Mouse (Mus musculus) induced T-regulatory cell, adult 2 months (primary cell): ENCODE measurements around the gene Rbm24.

ENCODE experiments used
- DNase-seq: peaks from one replicate; pipeline ENCODE4 v3.0.0-alpha.2; 2012; ENCODE audit warnings: low read depth

The Rbm24 gene

DNA sequence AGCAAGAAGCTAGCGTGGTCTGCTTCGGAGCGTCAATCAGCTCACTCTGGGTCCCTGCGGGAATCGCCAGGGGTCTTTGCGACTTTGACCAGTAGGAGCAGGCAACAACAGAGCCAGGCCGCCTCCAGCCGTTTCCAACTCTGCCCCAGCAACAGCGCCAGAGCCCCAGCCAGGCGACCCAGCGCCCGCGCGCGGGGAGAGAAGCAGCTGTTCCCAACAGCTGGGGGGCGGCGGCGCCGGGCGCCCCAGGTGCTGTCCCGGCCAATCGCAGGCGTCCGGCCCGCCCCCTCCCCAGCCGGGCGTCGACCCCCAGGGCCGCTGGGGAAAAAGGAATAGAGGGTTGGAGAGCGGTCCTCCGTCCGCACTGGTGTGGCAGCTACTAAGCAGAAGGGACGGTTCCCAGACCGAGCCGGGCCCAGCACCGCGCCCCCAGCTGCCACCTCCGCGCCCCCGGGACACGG lies at the start of gene Rbm24:
Gene Rbm24 (plus strand): TSS at position 294 of the 461 bp plus-strand sequence.
- no peak for DNase-seq

DNA sequence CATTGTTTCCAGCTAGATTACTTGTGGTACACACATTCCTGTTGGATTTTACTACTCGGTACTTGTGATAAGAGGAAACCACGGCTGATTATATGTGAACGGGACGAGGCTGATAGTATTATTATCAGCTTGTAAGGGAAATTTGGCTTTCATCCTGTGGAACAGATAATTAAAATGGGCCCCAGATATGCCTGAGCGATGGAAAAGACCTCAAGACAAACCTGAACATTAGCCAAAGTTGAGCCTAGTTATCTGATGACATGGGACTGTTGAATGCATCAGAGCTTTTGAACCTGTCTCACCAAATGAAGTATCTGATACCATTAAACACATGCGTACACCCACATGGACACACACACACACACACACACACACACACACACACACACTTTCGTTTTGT lies 45.4 kb upstream of the Rbm24 start:
- DNase-seq = no peak

DNA sequence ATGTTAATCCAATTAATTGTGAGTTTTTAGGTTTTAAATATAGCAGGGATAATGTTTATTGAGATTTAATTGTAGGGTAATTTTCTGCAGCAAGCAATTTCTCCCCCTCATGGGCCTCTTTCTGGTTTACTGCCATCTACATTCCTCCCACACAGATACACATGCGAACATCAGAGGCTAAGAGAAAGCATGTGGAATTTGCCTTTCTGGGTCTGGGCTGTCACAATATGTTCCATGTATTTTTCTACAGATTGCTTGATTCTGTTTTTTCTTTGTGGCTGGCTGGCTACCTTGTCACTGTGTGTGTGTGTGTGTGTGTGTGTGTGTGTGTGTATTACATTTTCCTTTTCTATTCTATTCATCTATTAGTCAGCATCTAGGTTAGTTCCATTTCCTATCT lies 42.9 kb upstream of the Rbm24 start:
- DNase-seq = no peak

DNA sequence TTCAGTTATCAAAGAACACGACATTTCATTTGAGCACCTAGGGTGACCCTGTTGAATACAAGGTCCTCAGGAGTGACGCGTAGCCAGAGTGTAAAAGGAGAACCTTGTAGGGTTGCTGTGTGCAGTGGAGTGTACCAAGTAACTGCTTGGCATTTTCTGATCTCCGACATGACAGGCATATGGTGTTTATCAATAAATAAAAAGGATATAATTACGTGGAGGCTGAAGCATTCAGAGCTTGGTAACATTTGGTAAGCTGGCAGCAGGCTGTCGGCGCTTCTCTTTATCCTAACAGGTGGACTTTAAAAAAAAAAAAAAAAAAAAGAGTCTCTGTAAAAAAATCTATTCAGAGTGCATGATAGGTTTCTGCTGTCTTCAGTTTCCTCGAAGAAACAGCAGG lies 30.8 kb upstream of the Rbm24 start:
- no peak for DNase-seq

DNA sequence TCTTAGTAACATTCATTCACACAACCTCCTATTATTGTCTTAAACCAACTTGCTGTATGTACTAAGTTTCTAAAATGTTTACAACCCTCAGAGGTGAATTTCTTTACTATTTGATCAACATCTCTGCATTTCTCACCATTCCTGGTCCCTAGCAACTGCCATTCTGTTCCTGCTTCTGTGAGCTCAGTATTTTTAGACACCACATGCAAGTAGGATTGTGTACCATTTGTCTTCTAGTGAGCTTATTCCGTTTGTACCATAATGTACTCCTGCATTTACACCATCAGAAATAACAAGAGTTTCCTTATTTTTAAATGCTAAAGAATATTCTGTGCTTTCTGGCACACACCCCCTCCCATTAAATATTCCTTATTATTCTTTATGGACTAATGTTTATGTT lies 26.6 kb upstream of the Rbm24 start:
- DNase-seq = no peak

DNA sequence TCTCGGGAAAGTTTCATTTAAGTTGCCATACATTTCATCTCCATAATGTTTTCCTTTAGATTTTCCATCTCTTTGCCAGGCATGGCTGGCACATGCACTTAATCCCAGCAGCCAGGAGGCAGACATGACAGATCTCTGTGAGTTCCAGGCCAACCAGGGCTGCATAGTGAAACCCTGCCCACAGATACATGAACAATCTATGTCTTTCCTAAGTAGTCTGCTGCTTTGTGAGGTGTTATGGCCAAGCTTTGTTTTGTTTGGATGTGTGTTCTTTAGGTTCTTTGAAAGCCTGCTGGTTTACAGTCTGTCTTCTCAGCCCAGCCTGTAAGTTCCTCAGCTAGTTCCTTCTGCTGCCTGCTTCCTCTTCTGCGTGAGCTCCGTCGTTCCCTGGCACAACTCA lies 25.3 kb upstream of the Rbm24 start:
- DNase-seq = no peak

DNA sequence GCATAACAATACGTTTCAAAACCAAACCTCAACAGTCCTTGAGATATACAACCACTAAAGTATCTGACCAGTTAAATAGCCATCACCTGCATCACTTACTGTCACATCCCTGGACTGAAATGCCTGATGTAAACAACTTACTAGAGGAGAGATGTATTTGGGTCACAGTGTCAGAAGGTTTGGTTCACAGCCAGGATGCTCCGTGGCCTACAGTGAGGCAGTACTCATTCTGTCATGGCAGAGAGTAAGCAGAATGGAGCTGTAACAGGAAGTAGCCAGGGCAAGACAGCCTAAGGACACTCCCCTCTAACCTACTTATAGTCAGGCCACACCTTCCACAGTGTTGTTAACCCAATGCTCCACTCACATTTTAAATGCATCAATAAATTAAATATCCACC lies 24.3 kb upstream of the Rbm24 start:
- no peak for DNase-seq

DNA sequence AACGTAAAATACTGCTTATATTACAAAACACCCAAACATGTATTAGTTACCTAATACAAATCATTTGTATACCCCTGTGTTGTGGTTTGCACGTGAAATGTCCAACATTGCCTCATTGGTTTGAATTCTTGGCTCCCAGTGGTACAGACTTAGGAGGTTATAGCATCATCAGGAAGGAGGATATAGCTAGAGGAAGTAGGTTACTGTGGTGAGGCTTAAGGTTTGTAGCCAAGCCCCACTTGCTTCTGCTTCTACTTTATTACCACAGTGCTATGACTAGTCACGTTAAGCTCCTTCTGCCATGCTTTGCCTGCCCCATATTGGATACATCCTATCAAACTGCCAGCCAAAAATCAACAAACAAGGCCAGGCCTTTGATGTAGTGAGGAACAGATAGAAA lies 21.0 kb upstream of the Rbm24 start:
- DNase-seq = no peak

DNA sequence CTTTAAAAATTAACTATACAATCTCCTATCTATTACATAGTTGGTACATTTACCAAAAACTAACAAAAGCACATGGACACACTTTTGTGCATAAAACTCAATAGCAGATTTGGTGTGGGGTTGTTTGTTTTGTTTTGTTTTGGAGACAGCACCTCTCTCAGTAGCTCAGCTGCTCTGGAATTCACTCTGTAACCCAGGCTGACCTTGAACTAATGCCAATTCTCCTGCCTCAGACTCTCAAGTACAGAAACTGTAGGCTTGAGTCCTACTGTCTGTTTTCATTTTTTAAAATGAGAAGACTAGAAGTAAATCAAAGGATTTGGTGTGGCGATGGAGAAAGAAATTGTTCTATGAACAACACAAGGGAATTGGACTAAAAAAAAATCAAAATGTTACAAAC lies 11.1 kb upstream of the Rbm24 start:
- DNase-seq = no peak

DNA sequence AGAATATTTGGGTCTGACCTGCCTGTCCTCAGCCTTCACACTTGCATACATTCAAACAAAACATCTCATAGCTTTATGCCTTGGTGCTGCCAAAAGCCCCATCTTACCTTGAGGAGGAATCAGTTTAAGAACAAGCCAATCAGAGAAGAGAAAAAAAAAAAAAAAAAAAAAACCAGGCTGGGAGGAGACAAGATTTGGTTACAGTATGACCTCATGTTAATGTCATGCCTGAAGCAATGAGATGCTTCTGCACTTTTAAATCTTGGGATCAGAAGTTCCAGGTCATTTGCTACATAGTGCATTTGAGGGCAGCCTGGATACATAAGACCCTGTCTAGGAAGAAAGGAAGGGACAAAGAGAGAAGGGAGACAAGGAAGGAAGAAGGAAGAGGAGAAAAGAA lies 6.0 kb upstream of the Rbm24 start:
- DNase-seq = no peak

DNA sequence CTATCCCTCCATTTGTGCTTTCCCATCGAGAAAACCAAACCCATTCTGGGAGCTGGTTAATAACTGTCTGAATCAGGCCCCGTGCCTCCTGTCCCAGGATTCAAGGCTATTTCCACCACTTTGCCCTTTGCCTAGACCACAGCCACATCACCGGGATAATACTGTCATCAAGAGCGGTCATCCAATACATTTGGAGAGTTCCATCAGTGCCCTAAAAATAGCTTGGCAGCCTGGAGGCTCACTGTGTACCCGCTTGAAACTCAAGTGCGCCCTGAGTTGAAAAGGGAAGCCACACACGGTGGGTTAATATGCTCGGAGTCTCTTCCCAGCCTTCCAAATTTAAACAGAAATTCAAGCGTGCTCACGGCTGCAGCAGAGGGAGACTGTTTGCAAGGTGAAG lies 4.6 kb upstream of the Rbm24 start:
- DNase-seq = no peak

DNA sequence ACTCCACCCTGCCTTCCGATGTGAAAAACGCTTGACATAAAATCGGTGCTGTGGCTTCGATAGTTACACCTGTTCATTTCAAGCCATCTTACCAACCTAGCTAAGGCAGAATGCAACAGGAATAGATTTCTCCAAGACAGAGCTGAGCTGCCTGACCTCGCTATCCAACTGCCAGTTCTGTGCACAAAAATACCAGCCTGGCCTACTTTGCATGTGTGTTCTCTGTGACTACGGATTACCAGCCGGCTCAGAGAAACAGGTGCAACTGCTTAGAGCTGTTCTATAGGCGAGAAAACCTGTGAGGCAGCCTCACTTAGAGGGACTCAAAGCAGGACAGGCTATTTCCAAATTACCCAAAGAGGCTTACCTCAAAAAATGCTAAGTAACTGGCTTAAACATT lies 4.2 kb upstream of the Rbm24 start:
- DNase-seq = no peak

DNA sequence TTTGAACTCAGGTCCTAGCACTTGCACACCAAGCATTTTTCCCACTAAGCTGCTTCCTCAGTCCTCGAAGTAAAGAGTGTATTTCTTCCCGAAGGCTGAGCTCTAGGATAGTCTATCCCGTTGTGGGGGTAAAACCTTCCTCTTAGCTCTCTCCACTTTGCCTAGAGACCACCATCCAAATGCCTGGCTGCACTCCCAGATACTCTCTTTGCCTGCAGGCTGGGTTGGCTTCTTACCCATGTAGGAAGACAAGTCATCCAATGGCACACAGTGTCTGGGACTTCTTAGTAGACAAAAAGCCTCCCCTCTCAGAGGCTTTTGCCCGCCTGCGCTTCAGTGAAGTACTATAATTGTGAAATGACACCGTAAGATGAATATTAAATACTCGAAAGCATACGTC lies 2.2 kb upstream of the Rbm24 start:
- no peak for DNase-seq

DNA sequence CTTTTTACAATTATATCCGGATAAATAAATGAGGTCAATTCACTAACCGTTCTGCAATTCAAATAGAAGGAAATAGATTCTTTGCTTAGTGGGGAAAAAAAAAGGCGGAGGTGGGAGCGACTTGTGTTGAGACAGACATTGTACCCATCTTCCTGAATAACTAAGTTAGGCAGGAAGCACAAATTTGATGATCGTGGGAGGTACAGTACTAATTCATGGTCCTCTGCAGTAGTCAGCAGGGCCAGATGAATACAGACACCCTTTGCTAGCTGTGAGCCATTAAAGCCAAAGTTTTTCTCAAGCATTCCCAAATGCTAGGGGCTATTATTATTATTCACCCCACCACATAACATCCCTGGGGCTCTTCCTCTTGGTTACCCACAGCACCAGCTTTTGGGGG lies 640 bp upstream of the Rbm24 start:
- no peak for DNase-seq

DNA sequence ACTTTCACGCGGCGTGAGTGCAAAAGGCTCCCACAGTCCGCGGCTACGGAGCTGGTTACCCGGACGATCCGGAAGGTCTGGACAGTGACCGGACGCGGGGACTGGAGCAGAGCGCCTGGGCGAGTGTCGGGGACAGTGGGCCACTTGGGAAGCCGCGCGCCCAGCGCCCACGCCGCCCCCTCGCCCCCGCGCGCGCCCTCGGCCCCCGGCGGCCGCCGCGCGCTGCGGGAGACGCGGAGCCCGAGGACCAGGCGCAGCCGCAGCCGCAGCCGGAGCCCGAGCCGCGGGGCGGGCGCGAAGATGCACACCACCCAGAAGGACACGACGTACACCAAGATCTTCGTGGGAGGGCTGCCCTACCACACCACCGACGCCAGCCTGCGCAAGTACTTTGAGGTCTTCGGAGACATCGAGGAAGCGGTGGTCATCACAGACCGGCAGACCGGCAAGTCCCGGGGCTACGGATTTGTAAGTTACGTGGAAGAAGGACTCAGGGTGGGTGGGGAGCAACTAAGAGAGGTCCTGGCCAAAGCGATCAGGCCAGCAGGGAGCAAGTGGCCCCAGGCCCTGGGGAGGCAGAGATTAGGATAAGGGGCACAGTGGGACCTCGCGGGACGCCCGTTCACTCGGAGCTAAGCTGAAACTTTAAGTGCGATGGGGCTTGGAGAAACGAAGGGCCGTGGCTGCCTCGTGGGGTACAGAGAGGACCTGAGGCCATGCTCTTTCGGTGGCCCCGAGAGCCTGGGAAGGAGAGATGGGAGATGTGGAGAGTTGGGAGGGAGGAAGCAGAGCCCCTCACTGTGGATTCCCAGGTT lies 704 bp downstream of the Rbm24 start:
- no peak for DNase-seq

DNA sequence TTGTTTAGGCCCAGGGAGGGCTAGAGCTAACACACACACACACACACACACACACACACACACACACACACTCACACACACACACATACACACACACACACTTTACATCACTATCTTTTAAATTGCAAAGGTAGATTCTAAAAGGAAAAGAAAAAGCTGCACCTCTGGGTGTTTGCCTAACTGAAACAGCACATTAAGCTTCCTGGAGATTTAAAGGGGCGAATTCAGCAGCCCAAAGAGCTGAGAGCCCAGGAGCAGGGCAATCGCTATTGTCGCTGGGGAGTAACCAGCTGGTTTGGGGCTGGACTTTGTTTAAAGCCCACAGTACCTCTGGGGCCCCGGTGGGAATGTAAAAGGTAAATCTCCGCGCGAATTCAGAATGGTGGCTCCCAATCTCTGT lies 1.4 kb downstream of the Rbm24 start:
- DNase-seq = no peak

DNA sequence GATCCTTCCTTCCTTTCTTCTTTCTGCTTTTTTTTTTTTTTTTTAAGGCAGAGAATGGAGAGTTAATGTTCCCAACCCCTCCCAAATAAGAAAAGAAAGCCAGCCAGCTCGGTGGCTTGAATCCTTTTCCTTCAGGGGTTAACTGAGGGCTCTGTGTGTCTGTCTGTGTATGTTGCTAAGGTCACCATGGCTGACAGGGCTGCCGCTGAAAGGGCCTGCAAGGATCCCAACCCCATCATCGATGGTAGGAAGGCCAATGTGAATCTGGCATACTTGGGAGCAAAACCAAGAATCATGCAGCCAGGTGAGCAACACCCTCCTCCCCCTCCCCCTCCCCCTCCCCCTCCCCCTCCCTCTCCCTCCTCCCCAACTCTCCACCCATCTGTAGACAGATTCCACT lies 1.9 kb downstream of the Rbm24 start:
- no peak for DNase-seq

DNA sequence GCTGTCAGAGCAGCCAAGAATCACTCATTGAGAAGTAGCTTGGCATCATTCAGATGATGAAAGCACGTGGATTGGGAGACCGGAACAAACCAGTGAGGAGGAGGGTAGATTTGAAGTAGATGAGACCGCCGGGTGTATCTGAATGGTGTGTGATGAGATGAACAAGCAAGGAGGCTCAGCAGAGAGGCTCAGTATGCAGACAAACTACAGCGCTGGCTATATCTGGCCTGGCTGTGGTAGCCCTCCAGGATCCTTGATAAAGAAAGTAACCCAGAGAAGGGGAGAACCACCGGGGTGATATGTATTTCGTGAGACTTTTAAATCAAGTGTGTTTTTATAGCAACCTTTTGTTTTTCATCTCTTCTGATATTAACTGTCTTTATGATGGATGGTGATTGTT lies 5.6 kb downstream of the Rbm24 start:
- DNase-seq = no peak

DNA sequence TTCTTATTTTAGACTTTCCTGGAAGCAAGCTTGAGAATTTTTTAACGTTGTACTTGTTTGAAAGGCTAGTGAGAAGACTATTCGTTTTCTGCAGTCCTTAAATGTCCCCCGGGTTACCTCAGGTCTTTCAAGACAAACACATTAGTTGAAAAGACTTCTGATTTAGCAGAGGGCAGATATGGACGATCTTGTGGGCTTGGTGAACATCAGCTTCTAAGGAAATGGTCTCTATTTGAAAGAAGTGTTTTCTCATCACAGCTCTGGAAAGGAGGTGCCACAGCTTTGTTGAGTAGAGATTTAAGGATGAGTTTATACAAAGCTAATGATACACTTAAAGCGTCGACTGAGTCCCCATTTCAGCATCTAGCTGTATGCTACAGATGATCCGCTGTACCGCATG lies 6.1 kb downstream of the Rbm24 start:
- DNase-seq = no peak

DNA sequence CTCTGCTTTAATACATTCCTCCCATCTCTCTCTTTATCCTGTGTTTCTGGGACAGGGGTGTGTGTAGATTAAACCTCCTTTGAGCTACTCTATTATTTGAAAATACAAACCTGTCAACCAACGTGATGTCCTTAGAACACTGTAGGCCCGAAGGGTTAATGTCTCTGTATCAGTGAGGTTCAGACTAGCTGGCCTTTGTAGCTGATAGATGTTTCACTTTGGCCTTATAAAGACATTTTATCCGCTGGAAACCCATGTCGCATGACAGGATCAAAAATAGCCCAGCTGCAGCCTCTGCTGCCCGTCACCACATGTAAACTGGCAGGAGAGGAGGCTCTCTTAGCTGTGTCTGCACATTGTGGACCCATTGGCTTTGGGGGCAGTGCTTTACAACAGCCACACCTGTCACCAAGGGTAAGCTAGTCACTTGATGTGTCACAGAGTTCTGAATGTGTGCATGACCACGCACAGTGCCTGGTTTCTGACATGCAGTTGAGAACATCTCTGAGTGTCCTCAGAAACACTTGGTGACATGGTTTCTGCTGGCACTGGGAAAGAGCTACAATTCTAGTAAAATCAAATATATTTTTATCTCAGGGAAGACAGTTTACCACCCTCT lies 8.5 kb downstream of the Rbm24 start:
- no peak for DNase-seq

DNA sequence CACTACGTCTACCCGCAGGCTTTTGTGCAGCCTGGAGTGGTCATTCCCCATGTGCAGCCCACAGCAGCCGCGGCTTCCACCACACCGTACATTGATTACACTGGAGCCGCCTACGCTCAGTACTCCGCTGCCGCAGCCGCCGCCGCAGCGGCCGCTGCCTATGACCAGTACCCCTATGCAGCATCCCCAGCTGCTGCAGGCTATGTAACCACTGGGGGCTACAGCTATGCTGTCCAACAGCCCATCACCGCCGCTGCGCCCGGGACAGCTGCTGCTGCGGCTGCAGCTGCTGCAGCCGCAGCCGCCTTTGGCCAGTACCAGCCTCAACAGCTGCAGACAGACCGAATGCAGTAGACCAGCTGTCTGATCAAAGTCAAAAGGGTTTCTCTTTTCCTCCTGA lies 10.7 kb downstream of the Rbm24 start:
- DNase-seq = no peak

DNA sequence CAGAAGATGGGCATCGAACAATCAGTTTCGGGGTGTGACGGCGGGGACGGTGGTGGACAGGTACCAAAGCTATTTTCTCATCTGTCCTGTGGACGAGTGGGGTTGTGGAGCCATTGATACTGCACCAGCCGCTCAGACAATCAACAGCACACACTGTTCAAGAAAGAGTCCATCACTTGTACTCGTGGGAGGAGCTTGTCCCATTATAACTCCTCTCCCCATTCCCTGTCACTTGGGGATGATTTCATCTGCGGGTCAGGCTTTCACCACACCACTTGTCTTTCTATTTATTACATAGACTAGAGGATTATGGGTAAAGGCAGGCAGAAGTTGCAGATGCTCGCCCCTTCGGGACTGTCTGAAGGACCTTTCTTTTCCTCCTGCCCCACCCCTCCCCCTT lies 11.6 kb downstream of the Rbm24 start:
- no peak for DNase-seq

DNA sequence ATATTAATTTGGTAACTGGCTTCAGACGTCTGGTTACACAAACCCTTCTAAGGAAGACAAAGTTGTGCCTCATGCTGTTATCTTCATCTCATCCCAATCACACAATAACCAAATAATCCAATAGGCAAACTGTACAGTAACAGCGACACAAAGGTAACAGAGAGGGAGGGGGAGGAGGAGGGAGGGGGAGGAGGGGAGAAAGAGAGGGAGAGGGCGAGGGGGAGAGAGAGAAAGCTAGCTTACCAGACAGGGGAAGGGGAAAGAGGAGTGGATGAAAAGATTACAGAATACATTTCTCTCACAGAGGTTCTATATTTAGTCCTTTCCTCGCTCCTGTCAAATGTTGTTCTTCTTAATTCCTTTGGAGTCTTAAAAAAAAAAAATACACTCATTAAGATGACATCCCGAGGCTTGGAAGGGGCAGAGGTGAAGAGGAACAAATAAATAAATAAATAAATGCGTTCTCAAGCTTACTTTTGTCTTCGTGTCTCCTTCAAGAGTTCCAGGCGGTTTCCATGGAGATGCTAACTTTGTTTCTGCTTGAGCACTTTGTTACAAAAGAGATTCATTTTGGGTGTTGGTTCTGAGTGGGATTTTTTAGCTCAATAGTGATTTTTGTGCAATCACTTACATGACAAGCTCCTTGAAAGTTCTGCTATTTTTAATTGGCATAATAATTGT lies 15.8 kb downstream of the Rbm24 start:
- DNase-seq = no peak
